Mouse (Mus musculus): ENCODE results near the gene Armh1.

- TF ChIP-seq GATA1 (IDR thresholded peaks at IDR 0.05; ENCODE audit: borderline replicate concordance, low read length) (no peak), FLI1 (IDR thresholded peaks at IDR 0.05; ENCODE audit: low read length) (no peak)
Observed at GRCm38 (mm10) chr4:117240867-117241266, 11.1 kb downstream of the Armh1 start.

All from megakaryocyte, embryonic 14.5 days (primary cell).